Mouse (Mus musculus) layer of hippocampus, adult 11-12 months (tissue): ENCODE measurements around the gene Stat2.
"Not testable (repeated sequence)": the region's sequence is repeated elsewhere in the genome, so short reads cannot be mapped to it uniquely, and the experiment has no call there.

Experiments used
- DNase-seq: peaks from one replicate; pipeline ENCODE4 v3.0.0; 2022; ENCODE audit warnings: low spot score

The Stat2 gene

DNA sequence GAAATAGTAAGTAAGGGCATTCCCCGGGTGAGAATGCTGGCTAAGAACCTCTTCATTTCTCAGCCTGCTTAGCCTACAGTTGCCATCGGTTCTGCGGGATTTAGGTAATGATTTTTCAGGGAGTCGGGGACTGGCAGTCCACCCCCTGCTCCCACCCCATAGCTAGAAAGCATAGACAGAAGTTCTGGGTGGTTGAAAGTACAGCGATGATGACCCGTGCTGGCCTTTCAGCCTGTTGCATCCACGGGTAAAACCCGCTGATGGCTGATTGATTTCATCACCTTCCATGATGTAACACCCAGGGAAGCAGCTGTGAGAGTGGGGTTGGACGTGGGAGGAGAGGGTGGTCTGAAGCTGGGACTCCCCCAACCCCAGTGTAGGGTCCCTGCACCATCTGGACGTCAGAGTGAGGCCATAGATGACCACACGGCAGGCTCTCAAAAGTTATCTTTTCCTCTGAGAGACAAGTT, 28.4 kb downstream of the Stat2 start, which contains the start of gene Il23a:
Gene Il23a, minus strand, starts transcription at position 51 of the 470 bp plus-strand sequence.
- DNase-seq: no peak

DNA sequence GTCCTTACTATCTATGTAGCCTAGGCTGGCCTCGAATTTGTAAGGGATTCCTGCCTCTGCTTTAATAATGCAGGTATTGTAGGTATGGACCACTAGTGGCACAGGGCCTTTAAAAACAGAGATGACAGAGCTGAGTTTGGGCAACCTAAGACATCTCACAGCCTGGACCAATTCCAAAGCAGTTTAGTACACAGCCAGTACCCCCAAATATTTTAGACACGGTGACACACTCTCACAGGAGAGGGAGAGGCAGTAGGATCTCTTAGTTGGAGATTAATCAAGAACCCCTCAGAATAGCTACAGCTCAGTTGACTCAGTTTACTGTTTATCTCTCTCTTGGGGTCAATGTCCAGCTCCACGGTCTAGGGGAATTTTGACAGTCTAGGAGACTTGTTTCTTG, 32.0 kb downstream of the Stat2 start:
- no peak for DNase-seq

DNA sequence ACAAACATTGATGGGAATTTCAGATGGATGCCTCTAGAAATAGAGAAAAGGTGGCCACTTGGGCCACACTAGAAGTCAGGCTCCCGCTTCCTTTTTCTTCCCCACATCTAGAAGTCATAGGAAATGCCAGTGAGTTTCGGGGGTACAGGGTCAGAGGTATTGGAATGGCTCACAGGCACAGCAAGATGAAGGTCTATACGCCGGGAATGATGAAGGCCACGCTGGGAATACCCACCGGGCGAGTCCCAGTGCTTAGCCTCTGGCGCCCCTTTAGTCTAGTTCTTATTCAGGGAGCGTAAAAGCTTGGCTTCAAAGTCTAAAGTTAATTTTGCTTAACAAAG, 32.4 kb downstream of the Stat2 start:
- no peak for DNase-seq

GRCm38 (mm10) chr10:128303126-128304021, 33.0 kb downstream of the Stat2 start, which contains the start of gene Pan2:
Gene Pan2 (plus strand): TSS chr10:128303335.
- peak; percentile 99 for DNase-seq

GRCm38 (mm10) chr10:128309654-128310053, 39.3 kb downstream of the Stat2 start:
- no peak for DNase-seq

GRCm38 (mm10) chr10:128310177-128310576, 39.8 kb downstream of the Stat2 start:
- no peak for DNase-seq

- no peak for DNase-seq
Measured at GRCm38 (mm10) chr10:128310902-128311301, 40.5 kb downstream of the Stat2 start.

- DNase-seq: no peak
Measured at GRCm38 (mm10) chr10:128315578-128315977, 45.2 kb downstream of the Stat2 start.

DNA sequence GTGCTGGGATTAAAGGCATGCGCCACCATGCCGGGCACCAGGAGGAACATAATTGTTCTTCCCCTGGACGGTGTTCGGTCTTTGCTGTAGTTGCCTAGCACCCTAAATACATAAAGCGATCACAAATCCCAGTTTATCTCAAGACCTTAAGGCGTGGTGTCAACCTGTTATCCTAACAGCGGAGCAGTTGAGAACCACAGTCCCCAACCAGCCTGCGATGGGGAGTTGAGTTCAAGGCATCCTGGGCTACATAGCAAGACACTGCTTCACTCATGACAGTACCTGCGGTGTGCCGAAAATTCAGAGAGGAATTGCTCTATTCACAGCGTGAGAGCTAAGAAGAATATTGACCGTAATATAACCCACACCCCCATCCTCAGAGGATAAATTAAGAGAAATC, 51.3 kb downstream of the Stat2 start:
- no peak for DNase-seq

- DNase-seq: peak; percentile 69
Measured at GRCm38 (mm10) chr10:128322141-128323108, 52.1 kb downstream of the Stat2 start, which contains the start of gene Cnpy2. Gene Cnpy2 (plus strand): TSS chr10:128322459.

- no peak for DNase-seq
Measured at GRCm38 (mm10) chr10:128323516-128323915, 53.2 kb downstream of the Stat2 start.

DNA sequence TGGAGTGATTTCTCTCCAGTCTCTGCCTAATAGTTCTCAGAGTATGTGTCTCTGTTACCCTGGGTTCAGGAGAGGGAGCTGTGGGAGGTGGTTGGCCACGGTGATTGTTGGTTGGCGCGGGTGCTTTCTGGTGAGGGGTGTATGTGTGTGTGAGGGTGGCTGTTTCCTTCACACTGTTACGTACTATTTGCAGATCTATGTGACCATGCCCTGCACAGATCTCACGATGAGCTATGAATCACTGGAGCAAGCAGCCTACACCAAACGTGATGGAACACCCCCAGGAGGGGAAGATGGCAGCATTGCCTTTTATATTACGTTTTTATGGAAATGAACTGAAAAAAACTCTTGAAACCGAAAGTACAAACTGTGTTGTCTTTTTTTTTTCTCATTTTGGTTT, 56.5 kb downstream of the Stat2 start:
- no peak for DNase-seq

DNA sequence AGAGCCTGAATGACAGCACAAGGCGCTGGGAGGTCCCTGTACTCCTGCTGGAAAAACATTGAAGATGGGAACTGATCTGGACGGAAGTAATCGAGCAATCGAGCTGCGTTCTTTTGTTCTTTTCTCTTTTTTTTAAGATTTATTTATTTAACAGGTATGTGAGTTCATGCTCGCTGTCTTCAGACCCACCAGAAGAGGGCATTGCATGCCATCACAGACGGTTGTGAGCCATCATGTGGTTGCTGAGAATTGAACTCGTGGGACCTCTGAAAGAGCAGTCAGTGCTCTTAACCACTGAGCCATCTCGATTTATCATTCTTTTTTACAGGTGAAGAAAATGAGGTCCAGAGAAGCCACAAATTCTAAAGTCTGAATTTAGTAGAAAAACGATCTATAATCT, 57.3 kb downstream of the Stat2 start:
- DNase-seq: no peak

GRCm38 (mm10) chr10:128332358-128333249, 62.2 kb downstream of the Stat2 start:
- DNase-seq: not testable (repeated sequence)

- peak; percentile 62 for DNase-seq
Measured at GRCm38 (mm10) chr10:128335582-128335981, 65.2 kb downstream of the Stat2 start.

GRCm38 (mm10) chr10:128336195-128336594, 65.8 kb downstream of the Stat2 start:
- DNase-seq: no peak

DNA sequence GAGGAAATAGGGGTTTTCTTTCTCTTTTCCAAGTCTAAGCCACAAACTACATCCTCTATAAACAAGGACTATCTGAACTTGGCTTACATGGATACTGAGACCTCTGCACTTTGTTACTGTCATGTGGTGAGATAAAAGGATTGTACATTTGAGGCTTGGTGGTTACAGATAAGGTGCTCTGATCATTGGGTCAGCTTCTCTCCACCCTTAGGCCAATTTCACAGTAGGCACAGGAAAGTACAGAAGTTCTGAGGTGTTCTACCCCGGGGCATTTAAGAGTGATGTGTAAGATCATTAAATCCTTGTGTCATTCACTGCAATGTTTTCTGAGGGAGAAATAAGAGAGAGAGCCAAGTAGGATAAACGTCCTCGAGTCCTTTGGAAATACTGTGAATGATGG, 66.2 kb downstream of the Stat2 start:
- no peak for DNase-seq

GRCm38 (mm10) chr10:128337306-128338181, 67.2 kb downstream of the Stat2 start, which contains the start of gene Cs:
Gene Cs (plus strand): TSS chr10:128337734.
- DNase-seq: peak; percentile 91

DNA sequence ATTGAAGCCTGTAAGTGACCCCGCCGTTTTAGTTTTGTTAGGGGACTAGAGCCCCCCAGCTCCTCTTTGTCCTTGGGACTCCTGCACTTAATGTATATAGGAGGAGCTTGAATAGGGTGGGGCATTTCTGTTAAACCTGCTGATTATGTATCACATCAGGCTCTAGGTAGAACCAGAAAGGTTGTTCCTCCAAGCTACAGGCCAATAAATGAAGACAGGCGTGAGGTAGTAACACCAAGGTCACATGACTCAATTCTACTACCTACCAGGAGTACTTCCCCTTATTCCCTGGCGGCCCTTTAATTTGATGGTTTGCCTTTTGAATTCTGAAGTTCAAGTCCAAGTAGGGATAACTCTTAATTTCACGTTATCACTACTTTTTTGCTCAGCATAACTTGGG, 68.1 kb downstream of the Stat2 start:
- no peak for DNase-seq

- no peak for DNase-seq
Measured at GRCm38 (mm10) chr10:128338948-128339347, 68.6 kb downstream of the Stat2 start.
